Mouse (Mus musculus) naive thymus-derived CD4-positive, alpha-beta T cell, adult 2 months (primary cell): ENCODE results near the gene Vcp.

Experiments
- DNase-seq: peaks from one replicate; pipeline ENCODE4 v3.0.0-alpha.2; 2011; ENCODE audit warnings: low read depth

The Vcp gene

DNA sequence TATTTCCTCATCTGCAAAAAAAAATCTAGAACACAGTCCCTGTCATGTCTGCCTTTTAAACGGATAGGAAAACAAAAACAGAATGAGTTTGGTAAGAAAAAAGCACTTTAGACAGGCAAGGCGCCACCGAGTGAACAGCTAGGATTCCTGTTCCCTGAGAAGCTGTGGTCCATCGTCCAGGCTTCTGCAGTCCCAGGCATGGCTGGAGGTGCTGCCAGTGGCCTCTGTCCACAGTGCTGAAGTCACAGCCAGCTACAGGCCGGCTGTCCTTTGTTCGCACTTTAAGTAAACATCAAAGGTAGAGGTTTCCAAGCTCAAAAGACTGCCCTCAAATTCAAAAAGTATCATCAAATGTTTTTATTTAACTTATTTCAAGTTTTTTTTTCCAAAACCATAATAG is 55.3 kb downstream of the Vcp start:
- no peak for DNase-seq

GRCm38 (mm10) chr4:42944185-42944584 is 56.1 kb downstream of the Vcp start:
- no peak for DNase-seq

- DNase-seq = no peak
These were observed 57.0 kb downstream of the Vcp start for GRCm38 (mm10) chr4:42943341-42943740.

- DNase-seq = no peak
These were observed 58.9 kb downstream of the Vcp start for GRCm38 (mm10) chr4:42941396-42941795.

DNA sequence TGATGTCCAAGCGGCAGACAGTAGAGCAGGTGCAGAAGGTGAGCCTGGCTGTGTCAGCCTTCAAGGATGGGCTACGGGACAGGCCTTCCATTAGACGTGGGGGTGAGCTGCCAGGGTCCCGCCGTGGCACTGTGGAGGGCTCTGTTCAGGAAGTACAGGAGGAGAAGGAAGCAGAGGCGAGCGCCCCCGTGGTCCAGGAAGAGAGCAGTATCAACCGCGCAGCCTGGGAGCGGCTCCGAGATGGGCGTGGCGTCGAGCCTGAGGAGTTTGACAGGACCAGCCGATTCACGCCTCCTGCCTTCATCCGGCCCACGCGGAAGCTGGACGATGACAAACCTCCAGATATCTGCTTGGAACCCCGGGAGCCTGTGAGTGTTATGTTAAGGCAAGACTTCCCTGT is 66.7 kb downstream of the Vcp start:
- DNase-seq = no peak

DNA sequence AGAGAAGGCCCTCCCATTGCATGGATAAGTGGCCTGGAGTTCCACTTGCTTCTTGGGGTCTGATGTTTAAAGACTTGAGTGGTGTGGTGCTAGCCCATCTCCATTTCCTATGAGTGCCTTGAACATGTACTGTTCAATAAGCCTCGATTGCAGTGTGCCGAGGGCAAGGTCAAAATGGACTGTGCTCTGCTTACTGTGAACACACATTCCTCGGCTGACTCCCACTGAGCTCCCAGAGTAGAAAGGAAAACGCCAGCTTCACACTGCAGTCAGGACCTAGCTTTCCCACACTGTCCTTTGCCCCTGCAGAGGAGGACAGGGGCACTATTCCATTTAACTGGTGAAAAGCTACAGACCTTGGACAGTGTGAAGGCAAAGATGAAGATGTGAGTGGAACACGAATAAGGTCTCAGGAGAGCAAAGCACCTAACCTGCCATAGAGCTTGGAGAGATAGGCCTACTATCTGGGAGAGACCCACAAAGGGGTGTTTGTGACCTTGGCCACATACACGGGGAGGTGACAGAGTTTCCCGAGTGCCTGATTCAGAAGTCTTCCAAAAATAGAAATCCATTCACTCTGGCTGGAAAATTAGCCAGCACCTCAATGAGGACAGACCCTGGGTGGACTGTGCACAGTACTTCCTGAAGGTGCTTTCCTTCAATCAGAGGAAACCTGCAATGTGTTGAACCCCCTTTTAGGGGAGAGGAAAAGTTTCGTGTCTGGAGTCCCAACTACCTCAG is 67.9 kb downstream of the Vcp start:
- no peak for DNase-seq
